Mouse (Mus musculus): ENCODE results near the gene Samd11.

The Samd11 gene

GRCm38 (mm10) chr4:156217838-156218237, 37.6 kb downstream of the Samd11 start:
- Histone ChIP-seq H3K36me3 (ENCODE audit: insufficient read depth, low read length) (no peaks in the 10 kb centered on the region), H3K27me3 (ENCODE audit: insufficient read depth, low read length) (peaks cover 44% of the 10 kb centered on the region), H3K9me3 (ENCODE audit: low read length) (no peaks in the 10 kb centered on the region), H3K4me3 (replicated peaks; ENCODE audit: low read length) (no peak overlapping the region), H3K4me1 (replicated peaks; ENCODE audit: low read depth, low read length) (peaks cover 7% of the 10 kb centered on the region)
- TF ChIP-seq POU5F1 (IDR thresholded peaks at IDR 0.05; ENCODE audit: borderline replicate concordance, low read length): no peak
- no peak for TF ChIP-seq NANOG (IDR thresholded peaks at IDR 0.05; ENCODE audit: borderline replicate concordance, low read length)
- TF ChIP-seq CTCF (conservative IDR thresholded peaks at IDR 0.05; ENCODE audit: low read length): no peak

DNA sequence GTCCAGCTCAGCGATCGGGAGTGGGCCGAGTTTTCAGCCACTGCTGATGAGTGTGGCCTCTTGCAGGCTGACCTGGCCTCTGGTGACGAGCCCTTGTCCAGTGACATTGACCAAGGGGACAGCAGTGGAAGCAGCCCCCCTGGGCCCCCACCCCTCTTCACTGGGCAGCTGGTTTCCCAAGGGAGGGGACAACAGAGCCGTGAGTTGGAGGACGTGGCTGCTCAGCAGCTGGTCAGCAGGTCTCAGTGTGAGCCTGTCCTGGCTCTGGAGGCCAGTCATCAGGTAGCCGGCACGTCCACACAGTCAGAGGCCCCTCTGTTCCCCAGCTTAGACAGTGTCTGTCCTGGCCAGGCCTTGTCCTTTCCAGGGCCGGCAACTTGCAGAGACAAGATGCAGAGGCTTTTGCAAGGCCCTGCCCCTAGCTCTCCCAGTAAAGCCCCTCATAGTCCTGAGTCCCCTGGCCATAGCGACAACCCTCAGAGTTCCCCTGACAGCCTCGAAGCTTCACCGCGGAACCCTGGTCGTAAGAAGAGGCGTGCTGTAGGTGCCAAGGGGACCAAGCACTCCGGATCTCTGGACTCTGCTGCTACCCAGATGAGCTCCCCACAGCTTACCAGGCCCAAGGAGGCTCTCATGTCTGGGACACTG, 38.3 kb downstream of the Samd11 start:
- peaks cover 7% of the 10 kb centered on the region for H3K4me1 ChIP-seq (replicated peaks; ENCODE audit: low read depth, low read length)
- peaks cover 39% of the 10 kb centered on the region for H3K27me3 ChIP-seq (ENCODE audit: insufficient read depth, low read length)
- no peak overlapping the region for H3K4me3 ChIP-seq (replicated peaks; ENCODE audit: low read length)
- no peaks in the 10 kb centered on the region for H3K36me3 ChIP-seq (ENCODE audit: insufficient read depth, low read length)
- TF ChIP-seq CTCF (conservative IDR thresholded peaks at IDR 0.05; ENCODE audit: low read length): no peak
- no peak for TF ChIP-seq NANOG (IDR thresholded peaks at IDR 0.05; ENCODE audit: borderline replicate concordance, low read length)
- no peak for TF ChIP-seq POU5F1 (IDR thresholded peaks at IDR 0.05; ENCODE audit: borderline replicate concordance, low read length)
- no peaks in the 10 kb centered on the region for H3K9me3 ChIP-seq (ENCODE audit: low read length)

- Histone ChIP-seq H3K9me3 (ENCODE audit: low read length) (no peaks in the 10 kb centered on the region), H3K4me1 (replicated peaks; ENCODE audit: low read depth, low read length) (peaks cover 7% of the 10 kb centered on the region), H3K36me3 (ENCODE audit: insufficient read depth, low read length) (no peaks in the 10 kb centered on the region), H3K27me3 (ENCODE audit: insufficient read depth, low read length) (peaks cover 36% of the 10 kb centered on the region), H3K4me3 (replicated peaks; ENCODE audit: low read length) (no peak overlapping the region)
- no peak for TF ChIP-seq NANOG (IDR thresholded peaks at IDR 0.05; ENCODE audit: borderline replicate concordance, low read length)
- TF ChIP-seq CTCF (conservative IDR thresholded peaks at IDR 0.05; ENCODE audit: low read length): no peak
- no peak for TF ChIP-seq POU5F1 (IDR thresholded peaks at IDR 0.05; ENCODE audit: borderline replicate concordance, low read length)
These were observed 39.3 kb downstream of the Samd11 start for GRCm38 (mm10) chr4:156216196-156216595.

DNA sequence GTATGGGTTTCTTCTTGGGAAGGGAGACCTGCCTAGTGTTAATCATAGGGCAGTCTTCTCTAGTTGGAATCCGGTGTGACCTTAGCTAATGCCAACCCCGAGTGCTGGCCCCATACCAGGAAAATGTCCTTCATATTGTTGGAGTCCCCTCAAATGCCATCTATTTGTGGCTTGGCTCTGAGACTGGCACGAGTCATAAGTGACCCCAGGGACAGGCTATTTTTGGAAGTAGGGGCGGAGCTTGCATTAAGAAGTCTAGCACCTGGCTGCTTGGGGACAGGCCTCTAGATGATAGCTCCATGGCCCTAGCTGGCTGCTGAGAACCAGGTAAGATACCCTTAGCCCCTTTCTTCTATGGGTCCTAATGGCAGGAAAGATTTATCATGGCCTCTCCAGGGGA, 39.8 kb downstream of the Samd11 start, which contains the start of gene Perm1:
TSS of gene Perm1 (plus strand) at position 220 of the 400 bp plus-strand sequence.
- Histone ChIP-seq H3K36me3 (ENCODE audit: insufficient read depth, low read length) (no peaks in the 10 kb centered on the region), H3K4me3 (replicated peaks; ENCODE audit: low read length) (no peak within 1 kb of the TSS), H3K27me3 (ENCODE audit: insufficient read depth, low read length) (peaks cover 37% of the 10 kb centered on the region), H3K9me3 (ENCODE audit: low read length) (no peaks in the 10 kb centered on the region), H3K4me1 (replicated peaks; ENCODE audit: low read depth, low read length) (peaks cover 7% of the 10 kb centered on the region)
- TF ChIP-seq NANOG (IDR thresholded peaks at IDR 0.05; ENCODE audit: borderline replicate concordance, low read length) (no peak), POU5F1 (IDR thresholded peaks at IDR 0.05; ENCODE audit: borderline replicate concordance, low read length) (no peak), CTCF (conservative IDR thresholded peaks at IDR 0.05; ENCODE audit: low read length) (no peak)

GRCm38 (mm10) chr4:156213134-156213533, 42.3 kb downstream of the Samd11 start:
- peaks cover 29% of the 10 kb centered on the region for H3K27me3 ChIP-seq (ENCODE audit: insufficient read depth, low read length)
- H3K4me1 ChIP-seq (replicated peaks; ENCODE audit: low read depth, low read length): peaks cover 7% of the 10 kb centered on the region
- no peaks in the 10 kb centered on the region for H3K36me3 ChIP-seq (ENCODE audit: insufficient read depth, low read length)
- no peaks in the 10 kb centered on the region for H3K9me3 ChIP-seq (ENCODE audit: low read length)
- no peak overlapping the region for H3K4me3 ChIP-seq (replicated peaks; ENCODE audit: low read length)
- TF ChIP-seq NANOG (IDR thresholded peaks at IDR 0.05; ENCODE audit: borderline replicate concordance, low read length): no peak
- no peak for TF ChIP-seq CTCF (conservative IDR thresholded peaks at IDR 0.05; ENCODE audit: low read length)
- TF ChIP-seq POU5F1 (IDR thresholded peaks at IDR 0.05; ENCODE audit: borderline replicate concordance, low read length): no peak

DNA sequence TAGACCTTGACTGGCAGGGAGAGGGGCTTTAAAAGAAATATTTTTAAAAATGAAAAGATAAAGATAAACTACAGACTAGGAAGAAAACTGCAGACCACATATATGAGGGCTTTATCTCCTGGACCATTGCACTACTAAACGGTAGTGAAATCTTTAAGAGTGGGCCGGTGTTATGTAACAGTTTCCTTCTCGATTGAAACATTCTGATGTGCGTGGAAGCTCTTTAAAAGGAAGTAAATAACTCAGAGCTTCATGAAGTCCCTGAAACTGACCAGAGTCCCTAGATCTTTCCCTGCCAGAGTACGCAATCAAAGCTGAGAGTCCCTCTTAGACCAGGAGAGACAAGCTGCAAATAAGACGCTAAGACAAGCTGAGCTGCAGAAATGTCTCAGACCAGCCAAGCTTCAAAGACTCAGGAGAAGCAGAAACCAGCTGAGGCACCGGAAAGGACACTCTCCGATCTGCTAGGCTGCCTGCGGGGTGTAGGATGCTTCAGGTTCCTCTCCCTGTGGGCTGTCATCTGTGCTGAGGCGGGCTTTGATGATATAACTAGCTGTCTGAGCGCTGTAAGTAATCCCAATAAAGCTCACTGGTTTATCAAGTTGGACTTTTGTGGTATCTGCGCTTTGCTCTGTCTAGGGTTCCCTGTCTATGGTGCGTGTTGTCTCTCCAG, 45.4 kb downstream of the Samd11 start:
- TF ChIP-seq NANOG (IDR thresholded peaks at IDR 0.05; ENCODE audit: borderline replicate concordance, low read length) (no peak), POU5F1 (IDR thresholded peaks at IDR 0.05; ENCODE audit: borderline replicate concordance, low read length) (no peak), CTCF (conservative IDR thresholded peaks at IDR 0.05; ENCODE audit: low read length) (no peak)
- H3K9me3 ChIP-seq (ENCODE audit: low read length): no peaks in the 10 kb centered on the region
- no peak overlapping the region for H3K4me3 ChIP-seq (replicated peaks; ENCODE audit: low read length)
- peaks cover 7% of the 10 kb centered on the region for H3K4me1 ChIP-seq (replicated peaks; ENCODE audit: low read depth, low read length)
- no peaks in the 10 kb centered on the region for H3K36me3 ChIP-seq (ENCODE audit: insufficient read depth, low read length)
- H3K27me3 ChIP-seq (ENCODE audit: insufficient read depth, low read length): peaks cover 22% of the 10 kb centered on the region

DNA sequence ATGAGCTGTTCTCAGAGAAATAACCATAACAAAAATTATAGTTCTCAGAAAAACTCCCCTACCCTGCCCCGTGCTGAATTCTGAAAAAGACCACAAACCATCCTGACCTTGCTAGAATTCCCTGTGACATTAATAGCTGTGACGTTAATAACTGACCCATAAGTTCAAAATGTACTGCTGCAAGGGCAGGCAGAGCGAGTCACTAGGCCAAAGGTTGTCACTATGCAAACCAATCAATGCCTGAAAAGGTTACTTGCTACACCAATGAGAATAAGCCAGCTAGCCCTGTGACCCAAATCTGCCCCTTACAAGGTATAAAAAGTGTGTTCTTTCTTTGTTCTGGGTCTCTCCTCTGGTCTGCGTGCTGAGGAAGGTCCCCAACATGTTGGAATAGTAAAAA, 46.6 kb downstream of the Samd11 start:
- peaks cover 6% of the 10 kb centered on the region for H3K4me1 ChIP-seq (replicated peaks; ENCODE audit: low read depth, low read length)
- TF ChIP-seq NANOG (IDR thresholded peaks at IDR 0.05; ENCODE audit: borderline replicate concordance, low read length) (no peak), POU5F1 (IDR thresholded peaks at IDR 0.05; ENCODE audit: borderline replicate concordance, low read length) (no peak), CTCF (conservative IDR thresholded peaks at IDR 0.05; ENCODE audit: low read length) (no peak)
- H3K27me3 ChIP-seq (ENCODE audit: insufficient read depth, low read length): peaks cover 34% of the 10 kb centered on the region
- H3K9me3 ChIP-seq (ENCODE audit: low read length): no peaks in the 10 kb centered on the region
- H3K36me3 ChIP-seq (ENCODE audit: insufficient read depth, low read length): no peaks in the 10 kb centered on the region
- H3K4me3 ChIP-seq (replicated peaks; ENCODE audit: low read length): no peak overlapping the region

- Histone ChIP-seq H3K27me3 (ENCODE audit: insufficient read depth, low read length) (peaks cover 58% of the 10 kb centered on the region), H3K4me1 (replicated peaks; ENCODE audit: low read depth, low read length) (peaks cover 24% of the 10 kb centered on the region), H3K4me3 (replicated peaks; ENCODE audit: low read length) (peak overlapping the region; percentile 76), H3K9me3 (ENCODE audit: low read length) (no peaks in the 10 kb centered on the region), H3K36me3 (ENCODE audit: insufficient read depth, low read length) (no peaks in the 10 kb centered on the region)
- TF ChIP-seq NANOG (IDR thresholded peaks at IDR 0.05; ENCODE audit: borderline replicate concordance, low read length) (no peak), CTCF (conservative IDR thresholded peaks at IDR 0.05; ENCODE audit: low read length) (no peak), POU5F1 (IDR thresholded peaks at IDR 0.05; ENCODE audit: borderline replicate concordance, low read length) (no peak)
These were observed 51.9 kb downstream of the Samd11 start for GRCm38 (mm10) chr4:156203413-156204131.

Data from E14TG2a.4 (cell line).